9 mouse cellular contexts compared by ENCODE assay signal in the genomic region with DNA sequence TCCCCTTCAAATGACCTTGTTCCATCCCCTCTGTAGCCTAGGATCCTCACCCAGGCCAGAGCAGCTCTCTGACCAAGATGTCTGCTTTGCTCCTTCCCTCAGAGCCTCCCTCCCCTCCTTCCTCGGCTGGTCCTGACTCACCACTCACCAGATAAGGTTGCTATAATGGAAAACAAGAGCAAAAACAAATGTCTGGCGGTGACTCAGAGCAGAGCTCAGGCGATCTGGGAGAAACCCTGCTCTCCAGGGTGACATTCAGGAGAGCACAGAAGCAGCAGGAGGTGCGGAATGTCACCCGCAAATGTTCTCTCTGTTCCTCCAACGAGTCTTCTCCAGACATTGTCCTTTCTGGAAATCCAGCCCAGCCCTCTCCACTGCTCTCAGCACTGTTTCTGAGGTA. TPM values are rescaled to one million over a fixed set of nuclear protein-coding genes. Genes with fewer than 3 reads are reported as not detected.
DNase-seq lines count a peak whose midpoint lies in the region; ATAC-seq and TF ChIP-seq lines count a peak whose summit lies in the region.
"Had no signal": no experiment of that assay in that cellular context is flagged by ENCODE, and none has a peak within 500 bp of the region (broad histone marks: within the 10 kb centered on the region; RNA-seq: fewer than 3 reads in every experiment).

No protein-coding gene starts in this region.

- no peak for DNase-seq in frontal cortex, postnatal 10 days (ENCODE audit: low spot score in 2 of 2)
- DNase-seq in urinary bladder, postnatal 36 days (ENCODE audit: low spot score in 2 of 2), result peak; percentile 57 to 62
- no peak for DNase-seq in urinary bladder, adult 2 months (ENCODE audit: low spot score)
- no peak for DNase-seq in cerebellum, adult 9-11 months
- no peak for DNase-seq in thymus, postnatal 4 days
- DNase-seq in kidney, postnatal 36 days, result no peak

- H3K4me1 ChIP-seq in intestine, postnatal 0 days (replicated peaks; ENCODE audit: control insufficient read depth, insufficient read depth, low read length), result no peaks in the 10 kb centered on the region; the same call in 1 of the 2 replicates

- H3K27me3 ChIP-seq in intestine, postnatal 0 days (replicated peaks; ENCODE audit: control insufficient read depth, insufficient read depth, low read length), result no peaks in the 10 kb centered on the region

- H3K9me3 ChIP-seq in intestine, postnatal 0 days (ENCODE audit: control insufficient read depth), result no peaks in the 10 kb centered on the region

- H3K27ac ChIP-seq in intestine, postnatal 0 days (ENCODE audit: low read depth, low read length), result peak overlapping the region; percentile 46; the same call in 1 of the 2 replicates
- H3K27ac ChIP-seq: liver, embryonic 14.5 days had no signal

- no peak overlapping the region for H3K4me3 ChIP-seq in intestine, postnatal 0 days (ENCODE audit: low read depth, low read length)

- WGBS in intestine, postnatal 0 days, result 38% methylated on average over 6 of the region's 6 CpGs

- H3K9ac ChIP-seq in intestine, postnatal 0 days (ENCODE audit: low read depth, low read length), result no peak overlapping the region
- H3K9ac ChIP-seq: liver, embryonic 14.5 days had no signal

- no peak for TF ChIP-seq CTCF in intestine, postnatal 0 days (IDR thresholded peaks at IDR 0.05; ENCODE audit: low read depth)

- H3K36me3 ChIP-seq in intestine, postnatal 0 days (ENCODE audit: control insufficient read depth, insufficient read depth), result no peaks in the 10 kb centered on the region

- H3K4me2 ChIP-seq in intestine, postnatal 0 days (replicated peaks; ENCODE audit: low read depth), result no peak overlapping the region

- peak; percentile 73 for ATAC-seq in frontal cortex, adult (ENCODE audit: low TSS enrichment)
- ATAC-seq in intestine, postnatal 0 days, result peak; percentile 87

RNA-seq across cellular contexts. Expression of gene Stk24, which starts 56.0 kb away (rescaled TPM):
- polyA plus RNA-seq in urinary bladder, adult 2 months (2012; rRNA removed), result 60.4 and 67.3 TPM in 2 replicates
- polyA plus RNA-seq in intestine, postnatal 0 days (2015; fragmentation: Nextera tagmentation; extraction: Ambion mirVana), result 39.2 and 40.7 TPM in 2 replicates

Comparison
In these comparisons a context has a peak if more than half of its experiments do, and no peak if none do; other contexts are left out.
1. DNase-seq: peak in urinary bladder, postnatal 36 days (2 of 2); none in frontal cortex, postnatal 10 days (0 of 2), urinary bladder, adult 2 months (single experiment), cerebellum, adult 9-11 months (single experiment), thymus, postnatal 4 days (single experiment) and kidney, postnatal 36 days (0 of 2).